ENCODE assay signal across 30 mouse cellular contexts in the genomic region with DNA sequence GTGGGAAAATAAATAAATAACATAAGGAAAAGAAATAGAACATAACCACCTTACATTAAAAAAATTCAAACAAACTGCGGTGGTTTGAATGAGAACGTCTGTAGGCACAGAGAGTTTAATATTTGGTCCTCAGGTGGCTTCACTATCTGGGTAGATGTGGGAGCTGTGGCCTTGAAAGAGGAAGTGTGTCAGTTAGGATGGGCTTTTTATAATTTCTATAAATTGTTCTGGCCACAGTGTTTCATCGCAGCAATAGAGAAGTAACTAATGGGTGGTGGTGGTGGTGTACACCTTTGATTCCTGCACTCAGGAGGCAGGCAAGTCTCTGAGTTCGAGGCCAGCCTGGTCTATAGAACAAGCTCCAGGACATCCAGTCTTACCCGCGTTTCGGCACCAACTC. TPM values are rescaled to one million over a fixed set of nuclear protein-coding genes. Genes with fewer than 3 reads are reported as not detected.
DNase-seq lines count a peak whose midpoint lies in the region; ATAC-seq lines count a peak whose summit lies in the region.
"Had no signal": no experiment of that assay in that cellular context is flagged by ENCODE, and none has a peak within 500 bp of the region (broad histone marks: within the 10 kb centered on the region; RNA-seq: fewer than 3 reads in every experiment).

No protein-coding gene starts in this region.

- H3K9ac ChIP-seq in neural tube, embryonic 15.5 days (replicated peaks), result no peak overlapping the region
- H3K9ac ChIP-seq: embryonic facial prominence, embryonic 13.5 days; forebrain, embryonic 12.5 days; heart, embryonic 12.5 days; heart, embryonic 15.5 days; hindbrain, embryonic 14.5 days had no signal

- H3K36me3 ChIP-seq in neural tube, embryonic 15.5 days, result no peaks in the 10 kb centered on the region
- H3K36me3 ChIP-seq: embryonic facial prominence, embryonic 10.5 days; embryonic facial prominence, embryonic 13.5 days; forebrain, embryonic 12.5 days; G1E; heart, embryonic 12.5 days; heart, embryonic 15.5 days had no signal

- H3K4me3 ChIP-seq in neural tube, embryonic 15.5 days (replicated peaks), result no peak overlapping the region
- H3K4me3 ChIP-seq: embryonic facial prominence, embryonic 10.5 days; embryonic facial prominence, embryonic 13.5 days; erythroblast, embryonic 14.5 days; forebrain, embryonic 12.5 days; heart, embryonic 12.5 days; heart, embryonic 15.5 days had no signal

- 0 out of 2 replicates have a peak, but pooled peaks cover 3% of the 10 kb centered on the region for H3K27me3 ChIP-seq in neural tube, embryonic 15.5 days (replicated peaks)
- H3K27me3 ChIP-seq: CH12.LX; heart, embryonic 15.5 days had no signal

- H3K4me2 ChIP-seq in neural tube, embryonic 15.5 days, result no peak overlapping the region
- H3K4me2 ChIP-seq: embryonic facial prominence, embryonic 13.5 days; forebrain, embryonic 12.5 days; heart, embryonic 12.5 days; heart, embryonic 15.5 days; hindbrain, embryonic 14.5 days had no signal

- H3K9me3 ChIP-seq in neural tube, embryonic 15.5 days (replicated peaks), result no peaks in the 10 kb centered on the region
- H3K9me3 ChIP-seq: embryonic facial prominence, embryonic 10.5 days; forebrain, embryonic 12.5 days had no signal

- H3K27ac ChIP-seq in neural tube, embryonic 15.5 days (replicated peaks), result no peak overlapping the region
- H3K27ac ChIP-seq: embryonic facial prominence, embryonic 10.5 days; embryonic facial prominence, embryonic 13.5 days; forebrain, embryonic 12.5 days; heart, embryonic 15.5 days; hindbrain, embryonic 14.5 days; hindbrain, postnatal 0 days had no signal

- peak; percentile 50 for ATAC-seq in common myeloid progenitor, adult 5-6 weeks (replicated peaks; ENCODE audit: low read depth, poor library complexity, severe bottlenecking)
- no peak for ATAC-seq in neural tube, embryonic 15.5 days (ENCODE audit: low FRiP score)
- ATAC-seq in monocyte, adult 5-6 weeks (replicated peaks; ENCODE audit: insufficient number of reproducible peaks, low FRiP score, low TSS enrichment, poor library complexity, severe bottlenecking), result no peak
- ATAC-seq: activated CD4-positive, CD25-positive, alpha-beta regulatory T cell, adult 4 months; forebrain, embryonic 16.5 days; hindbrain, postnatal 0 days; inflammation-experienced regulatory T-cells, adult 6 months; intestine, embryonic 16.5 days had no signal

- WGBS in neural tube, embryonic 15.5 days, result 94% methylated on average over 7 of the region's 7 CpGs

- peak; percentile 28 for DNase-seq in 416B (ENCODE audit: low read depth)
- peak; percentile 65 for DNase-seq in A20 (ENCODE audit: low read depth, low spot score)
- DNase-seq in right cerebral cortex, adult 2 months (ENCODE audit: low spot score in 2 of 2), result no peak
- DNase-seq: adrenal gland, adult 8-10 months; adrenal gland, postnatal 25 days; cerebellum, adult 18-20 months; cerebellum, adult 9-10 months; cerebellum, postnatal 14 days; gastrocnemius, postnatal 10 days; gastrocnemius, postnatal 36 days; heart, adult 18-20 months; heart, postnatal 10 days; heart, postnatal 4 days had no signal

- H3K4me1 ChIP-seq in neural tube, embryonic 15.5 days, result peaks cover 5% of the 10 kb centered on the region
- H3K4me1 ChIP-seq: embryonic facial prominence, embryonic 13.5 days; forebrain, embryonic 12.5 days; heart, embryonic 15.5 days had no signal

RNA-seq across cellular contexts. Expression of a gene that starts 4.8 kb away (rescaled TPM):
- total RNA-seq in common myeloid progenitor, adult 5-6 weeks (2017), result 21.3 and 30.3 TPM in 2 replicates
- 40.0 and 43.3 TPM in 2 replicates for polyA plus RNA-seq in neural tube, embryonic 15.5 days (2015; fragmentation: Nextera tagmentation; extraction: Ambion mirVana)
- total RNA-seq in monocyte, adult 5-6 weeks (2017), result 18.7 to 39.0 TPM (median 26.6 TPM) in 3 replicates

Comparison
In these comparisons a context has a peak if more than half of its experiments do, and no peak if none do; other contexts are left out.
1. DNase-seq: peak in 416B (single experiment) and A20 (single experiment); none in right cerebral cortex, adult 2 months (0 of 2).